Mouse (Mus musculus): ENCODE measurements around the gene Plxnd1. TPM values are rescaled to one million over a fixed set of nuclear protein-coding genes. Genes with fewer than 3 reads are reported as not detected.

Plxnd1 gene
- polyA plus RNA-seq, 1 experiment from 2014 or later: 62.4 TPM

DNA sequence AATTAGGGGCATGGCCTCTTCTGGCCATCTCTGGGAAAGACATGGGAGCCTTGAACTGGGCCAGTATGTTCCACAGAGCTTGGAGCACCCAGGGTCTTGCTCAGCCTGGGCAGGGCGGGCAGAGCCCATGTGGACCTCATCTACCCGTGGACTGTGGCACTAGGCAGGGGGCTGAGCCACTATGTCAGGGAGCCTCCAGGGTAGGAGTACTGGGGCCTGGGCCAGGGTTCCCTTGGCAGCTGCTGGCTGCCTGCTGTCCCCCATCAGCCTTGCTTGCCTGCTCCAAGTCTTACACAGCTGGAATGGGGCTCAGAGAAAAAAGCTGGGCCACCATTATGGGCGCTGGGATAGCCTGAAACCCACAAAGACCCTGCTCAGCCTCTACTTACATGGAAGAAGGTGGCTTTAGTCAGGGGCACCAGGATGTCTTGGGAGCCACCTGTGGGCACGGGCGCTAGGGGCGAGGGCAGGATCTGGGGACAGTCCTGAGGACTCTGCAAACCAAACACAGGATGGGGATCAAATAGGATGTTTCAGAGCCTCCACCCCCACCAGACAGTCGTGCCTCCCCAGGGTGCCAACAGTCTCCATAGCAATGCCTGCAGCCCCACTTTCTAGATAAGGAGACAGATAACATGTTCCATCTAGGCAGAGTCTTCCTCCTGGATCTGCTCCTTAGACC, 22.6 kb downstream of the Plxnd1 start:
- Histone ChIP-seq H3K4me2 (replicated peaks; ENCODE audit: low read depth, low read length) (no peak overlapping the region), H3K27me3 (ENCODE audit: insufficient read depth, low read length) (no peaks in the 10 kb centered on the region), H3K36me3 (ENCODE audit: insufficient read depth, low read length) (peaks cover 37% of the 10 kb centered on the region), H3K9me3 (ENCODE audit: low read length) (no peaks in the 10 kb centered on the region), H3K4me3 (ENCODE audit: low read length) (no peak overlapping the region), H3K4me1 (ENCODE audit: insufficient read depth, low read length) (peaks cover 31% of the 10 kb centered on the region), H3K27ac (ENCODE audit: low read length) (no peak overlapping the region; the same call in 1 of the 2 replicates), H3K9ac (replicated peaks; ENCODE audit: low read length) (no peak overlapping the region)
- ATAC-seq (ENCODE audit: low FRiP score, low TSS enrichment): peak; percentile 40; the same call in 1 of the 2 replicates
- WGBS: 78% methylated on average over 7 of the region's 7 CpGs

GRCm38 (mm10) chr6:115971273-115972060, 23.3 kb downstream of the Plxnd1 start:
- peaks cover 31% of the 10 kb centered on the region for H3K4me1 ChIP-seq (ENCODE audit: insufficient read depth, low read length)
- no peak for ATAC-seq (ENCODE audit: low FRiP score, low TSS enrichment)
- H3K9ac ChIP-seq (replicated peaks; ENCODE audit: low read length): no peak overlapping the region
- 31% methylated on average over 13 of the region's 13 CpGs for WGBS
- no peak overlapping the region for H3K4me2 ChIP-seq (replicated peaks; ENCODE audit: low read depth, low read length)
- no peak overlapping the region for H3K4me3 ChIP-seq (ENCODE audit: low read length)
- H3K9me3 ChIP-seq (ENCODE audit: low read length): no peaks in the 10 kb centered on the region
- H3K27me3 ChIP-seq (ENCODE audit: insufficient read depth, low read length): no peaks in the 10 kb centered on the region
- peaks cover 42% of the 10 kb centered on the region for H3K36me3 ChIP-seq (ENCODE audit: insufficient read depth, low read length)
- peak overlapping the region; percentile 15; the same call in 1 of the 2 replicates for H3K27ac ChIP-seq (ENCODE audit: low read length)

DNA sequence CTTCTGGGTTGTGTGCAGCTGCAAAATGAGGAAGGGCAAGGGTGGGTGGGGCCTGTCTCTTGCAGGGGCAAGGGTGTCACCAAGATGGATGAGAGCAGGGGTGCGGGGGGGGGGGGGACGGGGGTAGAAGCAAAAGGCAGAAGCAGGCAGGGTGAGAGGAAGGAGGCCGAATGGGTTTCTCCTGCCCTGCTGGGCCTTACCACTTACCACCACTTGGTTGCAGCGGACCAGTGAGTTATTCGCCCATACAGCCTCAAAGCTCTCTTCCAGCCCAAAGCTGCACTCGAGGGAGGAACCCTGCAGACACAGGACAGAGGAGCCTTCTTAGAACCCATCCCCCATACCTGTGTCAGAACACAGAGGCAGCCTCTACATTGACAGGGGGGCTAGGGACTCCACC, 24.9 kb downstream of the Plxnd1 start:
- Histone ChIP-seq H3K4me1 (ENCODE audit: insufficient read depth, low read length) (peaks cover 31% of the 10 kb centered on the region), H3K27me3 (ENCODE audit: insufficient read depth, low read length) (no peaks in the 10 kb centered on the region), H3K9ac (replicated peaks; ENCODE audit: low read length) (no peak overlapping the region), H3K4me2 (replicated peaks; ENCODE audit: low read depth, low read length) (no peak overlapping the region), H3K4me3 (ENCODE audit: low read length) (no peak overlapping the region), H3K36me3 (ENCODE audit: insufficient read depth, low read length) (peaks cover 44% of the 10 kb centered on the region), H3K27ac (ENCODE audit: low read length) (no peak overlapping the region), H3K9me3 (ENCODE audit: low read length) (no peaks in the 10 kb centered on the region)
- 72% methylated on average over 4 of the region's 6 CpGs for WGBS
- no peak for ATAC-seq (ENCODE audit: low FRiP score, low TSS enrichment)

DNA sequence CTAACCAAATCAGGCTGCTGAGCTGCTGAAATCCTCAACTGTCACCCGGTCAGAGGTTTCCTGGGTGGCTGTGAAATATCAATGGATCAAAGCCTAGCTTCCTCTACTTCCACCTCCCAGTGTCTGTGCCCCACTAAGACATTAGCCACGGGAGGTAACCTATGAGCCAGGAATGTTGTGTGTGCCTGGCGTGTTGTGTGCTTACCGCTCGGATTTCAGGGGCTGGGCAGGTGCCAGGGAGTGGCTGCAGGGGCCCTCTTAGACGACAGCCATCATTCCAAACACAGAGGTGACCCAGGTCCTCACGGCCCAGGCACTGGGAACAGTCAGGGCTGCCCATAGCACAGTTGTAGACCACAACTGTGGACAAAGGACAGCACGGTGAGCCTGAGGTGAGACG, 25.7 kb downstream of the Plxnd1 start:
- no peak overlapping the region for H3K9ac ChIP-seq (replicated peaks; ENCODE audit: low read length)
- peaks cover 37% of the 10 kb centered on the region for H3K36me3 ChIP-seq (ENCODE audit: insufficient read depth, low read length)
- no peak overlapping the region for H3K4me3 ChIP-seq (ENCODE audit: low read length)
- H3K27me3 ChIP-seq (ENCODE audit: insufficient read depth, low read length): no peaks in the 10 kb centered on the region
- no peak overlapping the region for H3K27ac ChIP-seq (ENCODE audit: low read length)
- ATAC-seq (ENCODE audit: low FRiP score, low TSS enrichment): no peak
- 74% methylated on average over 9 of the region's 9 CpGs for WGBS
- no peak overlapping the region for H3K4me2 ChIP-seq (replicated peaks; ENCODE audit: low read depth, low read length)
- peaks cover 29% of the 10 kb centered on the region for H3K4me1 ChIP-seq (ENCODE audit: insufficient read depth, low read length)
- H3K9me3 ChIP-seq (ENCODE audit: low read length): no peaks in the 10 kb centered on the region

DNA sequence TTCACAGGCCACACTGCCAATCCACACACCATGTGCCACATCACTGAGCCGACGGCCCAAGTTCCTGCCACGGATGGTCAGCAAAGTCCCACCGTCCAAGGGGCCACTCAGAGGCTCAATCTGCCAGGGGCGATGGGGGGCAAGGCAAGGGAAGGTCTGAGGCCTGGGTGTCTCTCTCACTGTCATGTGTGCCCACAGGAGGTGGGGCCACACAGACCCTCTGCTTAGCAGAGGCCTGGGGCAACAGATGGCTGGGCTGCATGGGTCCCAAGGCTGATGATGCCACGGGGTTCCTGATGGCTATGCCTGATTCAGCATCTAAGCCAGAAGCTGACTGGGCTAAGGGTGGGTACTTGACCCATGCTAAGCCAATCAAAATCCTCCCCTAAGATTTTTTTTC, 26.1 kb downstream of the Plxnd1 start:
- H3K27me3 ChIP-seq (ENCODE audit: insufficient read depth, low read length): no peaks in the 10 kb centered on the region
- WGBS: 86% methylated on average over 6 of the region's 6 CpGs
- no peak for ATAC-seq (ENCODE audit: low FRiP score, low TSS enrichment)
- no peak overlapping the region for H3K4me3 ChIP-seq (ENCODE audit: low read length)
- no peaks in the 10 kb centered on the region for H3K9me3 ChIP-seq (ENCODE audit: low read length)
- H3K4me1 ChIP-seq (ENCODE audit: insufficient read depth, low read length): peaks cover 26% of the 10 kb centered on the region
- peaks cover 40% of the 10 kb centered on the region for H3K36me3 ChIP-seq (ENCODE audit: insufficient read depth, low read length)
- no peak overlapping the region for H3K4me2 ChIP-seq (replicated peaks; ENCODE audit: low read depth, low read length)
- no peak overlapping the region for H3K27ac ChIP-seq (ENCODE audit: low read length)
- H3K9ac ChIP-seq (replicated peaks; ENCODE audit: low read length): no peak overlapping the region

- H3K4me1 ChIP-seq (ENCODE audit: insufficient read depth, low read length): peaks cover 23% of the 10 kb centered on the region
- peaks cover 43% of the 10 kb centered on the region for H3K36me3 ChIP-seq (ENCODE audit: insufficient read depth, low read length)
- no peaks in the 10 kb centered on the region for H3K9me3 ChIP-seq (ENCODE audit: low read length)
- no peak overlapping the region for H3K27ac ChIP-seq (ENCODE audit: low read length)
- H3K4me3 ChIP-seq (ENCODE audit: low read length): no peak overlapping the region
- no peak overlapping the region for H3K9ac ChIP-seq (replicated peaks; ENCODE audit: low read length)
- H3K27me3 ChIP-seq (ENCODE audit: insufficient read depth, low read length): no peaks in the 10 kb centered on the region
- no peak overlapping the region for H3K4me2 ChIP-seq (replicated peaks; ENCODE audit: low read depth, low read length)
- WGBS: 78% methylated on average over 5 of the region's 5 CpGs
- no peak for ATAC-seq (ENCODE audit: low FRiP score, low TSS enrichment)
These were observed 26.7 kb downstream of the Plxnd1 start for GRCm38 (mm10) chr6:115968086-115968485.

- WGBS: 93% methylated on average over 15 of the region's 15 CpGs
- Histone ChIP-seq H3K4me1 (ENCODE audit: insufficient read depth, low read length) (peaks cover 24% of the 10 kb centered on the region), H3K27ac (ENCODE audit: low read length) (no peak overlapping the region), H3K9ac (replicated peaks; ENCODE audit: low read length) (no peak overlapping the region), H3K4me3 (ENCODE audit: low read length) (no peak overlapping the region), H3K36me3 (ENCODE audit: insufficient read depth, low read length) (peaks cover 50% of the 10 kb centered on the region), H3K9me3 (ENCODE audit: low read length) (no peaks in the 10 kb centered on the region), H3K4me2 (replicated peaks; ENCODE audit: low read depth, low read length) (no peak overlapping the region), H3K27me3 (ENCODE audit: insufficient read depth, low read length) (no peaks in the 10 kb centered on the region)
- ATAC-seq (ENCODE audit: low FRiP score, low TSS enrichment): no peak
These were observed 27.4 kb downstream of the Plxnd1 start for GRCm38 (mm10) chr6:115967291-115967880.

GRCm38 (mm10) chr6:115966227-115966966, 28.4 kb downstream of the Plxnd1 start:
- Histone ChIP-seq H3K36me3 (ENCODE audit: insufficient read depth, low read length) (peaks cover 56% of the 10 kb centered on the region), H3K9me3 (ENCODE audit: low read length) (no peaks in the 10 kb centered on the region), H3K27ac (ENCODE audit: low read length) (no peak overlapping the region), H3K27me3 (ENCODE audit: insufficient read depth, low read length) (no peaks in the 10 kb centered on the region), H3K4me2 (replicated peaks; ENCODE audit: low read depth, low read length) (no peak overlapping the region), H3K4me3 (ENCODE audit: low read length) (no peak overlapping the region), H3K4me1 (ENCODE audit: insufficient read depth, low read length) (peaks cover 16% of the 10 kb centered on the region), H3K9ac (replicated peaks; ENCODE audit: low read length) (no peak overlapping the region)
- 90% methylated on average over 19 of the region's 19 CpGs for WGBS
- no peak for ATAC-seq (ENCODE audit: low FRiP score, low TSS enrichment)

- H3K4me2 ChIP-seq (replicated peaks; ENCODE audit: low read depth, low read length): no peak overlapping the region
These were observed 31.1 kb downstream of the Plxnd1 start for GRCm38 (mm10) chr6:115963656-115964055.

More at GRCm38 (mm10) chr6:115963656-115964055, 31.1 kb downstream of the Plxnd1 start:
- peaks cover 14% of the 10 kb centered on the region; the same call in 1 of the 2 replicates for H3K4me1 ChIP-seq (ENCODE audit: insufficient read depth, low read length)
- 77% methylated on average over 9 of the region's 9 CpGs for WGBS
- H3K9me3 ChIP-seq (ENCODE audit: low read length): no peaks in the 10 kb centered on the region
- no peak overlapping the region for H3K27ac ChIP-seq (ENCODE audit: low read length)
- no peak overlapping the region for H3K4me3 ChIP-seq (ENCODE audit: low read length)
- ATAC-seq (ENCODE audit: low FRiP score, low TSS enrichment): no peak
- H3K27me3 ChIP-seq (ENCODE audit: insufficient read depth, low read length): no peaks in the 10 kb centered on the region
- H3K9ac ChIP-seq (replicated peaks; ENCODE audit: low read length): no peak overlapping the region
- peaks cover 67% of the 10 kb centered on the region for H3K36me3 ChIP-seq (ENCODE audit: insufficient read depth, low read length)
